Mouse (Mus musculus): ENCODE measurements around the gene Aldh3a1. TPM values are rescaled to one million over a fixed set of nuclear protein-coding genes. Genes with fewer than 3 reads are reported as not detected.

Gene Aldh3a1
- polyA plus RNA-seq, 1 experiment = 0.16 TPM

- TF ChIP-seq CTCF (IDR thresholded peaks at IDR 0.05; ENCODE audit: extremely low read depth, insufficient read length, insufficient replicate concordance, low read depth, low read length) (no peak), POLR2A (IDR thresholded peaks at IDR 0.05; ENCODE audit: low read depth, low read length) (no peak)
- WGBS = 67% methylated on average over 14 of the region's 14 CpGs
- no peak overlapping the region for H3K4me3 ChIP-seq (ENCODE audit: low read depth, low read length)
- peaks cover 6% of the 10 kb centered on the region; the same call in 1 of the 2 replicates for H3K4me1 ChIP-seq (ENCODE audit: control insufficient read depth, insufficient read depth, insufficient read length, low read length)
- H3K27me3 ChIP-seq (ENCODE audit: control insufficient read depth, insufficient read depth, low read length) = no peaks in the 10 kb centered on the region
- H3K27ac ChIP-seq (ENCODE audit: insufficient read depth, low read depth, low read length) = no peak overlapping the region
- H3K36me3 ChIP-seq (ENCODE audit: control insufficient read depth, insufficient read depth, low read length) = no peaks in the 10 kb centered on the region
Measured at GRCm38 (mm10) chr11:61196616-61197353, 10.6 kb upstream of the Aldh3a1 start.

DNA sequence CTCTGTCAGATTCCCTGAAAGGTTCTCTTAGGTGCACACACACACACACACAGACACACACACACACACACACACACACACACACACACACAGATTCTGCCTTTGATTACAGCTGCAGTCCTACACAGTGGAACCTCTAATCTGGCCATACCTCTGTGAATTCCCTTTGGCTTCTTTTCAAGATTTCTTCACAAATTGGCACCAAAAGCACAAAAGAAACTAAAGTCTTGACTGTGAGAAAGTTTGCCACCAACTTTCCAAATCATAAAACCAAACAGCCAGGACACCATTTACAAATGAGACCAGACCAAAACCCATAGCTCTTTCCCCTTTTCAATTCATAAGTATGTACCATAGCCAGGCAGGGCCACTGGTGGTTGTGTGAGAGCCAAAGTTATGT is 9.4 kb upstream of the Aldh3a1 start:
- no peak for TF ChIP-seq POLR2A (IDR thresholded peaks at IDR 0.05; ENCODE audit: low read depth, low read length)
- TF ChIP-seq CTCF (IDR thresholded peaks at IDR 0.05; ENCODE audit: extremely low read depth, insufficient read length, insufficient replicate concordance, low read depth, low read length) = no peak
- Histone ChIP-seq H3K27me3 (ENCODE audit: control insufficient read depth, insufficient read depth, low read length) (no peaks in the 10 kb centered on the region), H3K27ac (ENCODE audit: insufficient read depth, low read depth, low read length) (no peak overlapping the region), H3K4me3 (ENCODE audit: low read depth, low read length) (no peak overlapping the region), H3K36me3 (ENCODE audit: control insufficient read depth, insufficient read depth, low read length) (no peaks in the 10 kb centered on the region), H3K4me1 (ENCODE audit: control insufficient read depth, insufficient read depth, insufficient read length, low read length) (peaks cover 6% of the 10 kb centered on the region; the same call in 1 of the 2 replicates)

GRCm38 (mm10) chr11:61199620-61200362 is 7.5 kb upstream of the Aldh3a1 start:
- WGBS = 26% methylated on average over 4 of the region's 4 CpGs
- no peak overlapping the region for H3K4me3 ChIP-seq (ENCODE audit: low read depth, low read length)
- H3K27me3 ChIP-seq (ENCODE audit: control insufficient read depth, insufficient read depth, low read length) = no peaks in the 10 kb centered on the region
- TF ChIP-seq POLR2A (IDR thresholded peaks at IDR 0.05; ENCODE audit: low read depth, low read length) (no peak), CTCF (IDR thresholded peaks at IDR 0.05; ENCODE audit: extremely low read depth, insufficient read length, insufficient replicate concordance, low read depth, low read length) (no peak)
- H3K27ac ChIP-seq (ENCODE audit: insufficient read depth, low read depth, low read length) = no peak overlapping the region
- H3K4me1 ChIP-seq (ENCODE audit: control insufficient read depth, insufficient read depth, insufficient read length, low read length) = peaks cover 6% of the 10 kb centered on the region; the same call in 1 of the 2 replicates
- H3K36me3 ChIP-seq (ENCODE audit: control insufficient read depth, insufficient read depth, low read length) = no peaks in the 10 kb centered on the region

DNA sequence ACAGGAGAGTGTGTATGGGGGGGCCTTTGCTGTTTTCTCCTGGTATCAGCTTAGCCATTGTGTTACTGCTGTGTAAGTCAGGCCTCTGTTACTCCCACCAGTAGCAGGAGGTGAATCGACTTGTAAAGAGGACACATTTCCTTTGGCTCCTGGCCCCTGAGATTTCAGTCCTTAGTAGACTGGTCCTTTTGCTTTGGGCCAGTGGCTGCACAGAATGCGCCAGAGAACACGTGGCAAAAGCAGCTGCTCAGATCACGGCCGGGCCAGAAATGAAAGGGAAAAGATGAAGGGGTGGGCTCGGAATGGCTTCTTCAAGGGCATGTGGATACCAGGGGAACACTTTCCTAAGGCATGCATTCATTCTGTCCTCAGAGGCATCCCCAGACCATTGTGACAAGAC is 5.2 kb upstream of the Aldh3a1 start:
- TF ChIP-seq CTCF (IDR thresholded peaks at IDR 0.05; ENCODE audit: extremely low read depth, insufficient read length, insufficient replicate concordance, low read depth, low read length) = no peak
- TF ChIP-seq POLR2A (IDR thresholded peaks at IDR 0.05; ENCODE audit: low read depth, low read length) = no peak
- 80% methylated on average over 6 of the region's 6 CpGs for WGBS

GRCm38 (mm10) chr11:61202810-61203209 is 4.5 kb upstream of the Aldh3a1 start:
- no peak for TF ChIP-seq CTCF (IDR thresholded peaks at IDR 0.05; ENCODE audit: extremely low read depth, insufficient read length, insufficient replicate concordance, low read depth, low read length)
- no peak for TF ChIP-seq POLR2A (IDR thresholded peaks at IDR 0.05; ENCODE audit: low read depth, low read length)
- Histone ChIP-seq H3K4me1 (ENCODE audit: control insufficient read depth, insufficient read depth, insufficient read length, low read length) (peaks cover 6% of the 10 kb centered on the region; the same call in 1 of the 2 replicates), H3K36me3 (ENCODE audit: control insufficient read depth, insufficient read depth, low read length) (no peaks in the 10 kb centered on the region), H3K4me3 (ENCODE audit: low read depth, low read length) (no peak overlapping the region), H3K27ac (ENCODE audit: insufficient read depth, low read depth, low read length) (no peak overlapping the region), H3K27me3 (ENCODE audit: control insufficient read depth, insufficient read depth, low read length) (no peaks in the 10 kb centered on the region)
- WGBS = 64% methylated on average over 2 of the region's 2 CpGs

More for the DNA sequence above, 5.2 kb upstream of the Aldh3a1 start:
- no peaks in the 10 kb centered on the region for H3K36me3 ChIP-seq (ENCODE audit: control insufficient read depth, insufficient read depth, low read length)
- no peak overlapping the region for H3K4me3 ChIP-seq (ENCODE audit: low read depth, low read length)
- no peaks in the 10 kb centered on the region for H3K27me3 ChIP-seq (ENCODE audit: control insufficient read depth, insufficient read depth, low read length)
- H3K27ac ChIP-seq (ENCODE audit: insufficient read depth, low read depth, low read length) = no peak overlapping the region
- peaks cover 6% of the 10 kb centered on the region; the same call in 1 of the 2 replicates for H3K4me1 ChIP-seq (ENCODE audit: control insufficient read depth, insufficient read depth, insufficient read length, low read length)

- Histone ChIP-seq H3K4me3 (ENCODE audit: low read depth, low read length) (no peak overlapping the region), H3K27ac (ENCODE audit: insufficient read depth, low read depth, low read length) (no peak overlapping the region), H3K27me3 (ENCODE audit: control insufficient read depth, insufficient read depth, low read length) (no peaks in the 10 kb centered on the region), H3K36me3 (ENCODE audit: control insufficient read depth, insufficient read depth, low read length) (no peaks in the 10 kb centered on the region), H3K4me1 (ENCODE audit: control insufficient read depth, insufficient read depth, insufficient read length, low read length) (no peaks in the 10 kb centered on the region)
- WGBS = 89% methylated on average over 10 of the region's 10 CpGs
- TF ChIP-seq POLR2A (IDR thresholded peaks at IDR 0.05; ENCODE audit: low read depth, low read length) (no peak), CTCF (IDR thresholded peaks at IDR 0.05; ENCODE audit: extremely low read depth, insufficient read length, insufficient replicate concordance, low read depth, low read length) (no peak)
Measured at GRCm38 (mm10) chr11:61205167-61205950, 2.0 kb upstream of the Aldh3a1 start.
